Mouse (Mus musculus) hindbrain, embryonic 14.5 days (tissue): ENCODE data around the gene Spp1. TPM values are rescaled to one million over a fixed set of nuclear protein-coding genes. Genes with fewer than 3 reads are reported as not detected.

ENCODE experiments used
- ATAC-seq: fragments of 200-750 bp; cut with Nextera tagmentation; 2 replicates; pipeline ENCODE4 v1.8.0; 2017; ENCODE audit warnings: moderate number of reproducible peaks, mild to moderate bottlenecking, moderate TSS enrichment, moderate library complexity; ENCODE audit not compliant: low FRiP score
- DNase-seq: peaks from one replicate; pipeline ENCODE4 v3.0.0-alpha.2; 2015; ENCODE audit warnings: low spot score
- H3K27ac ChIP-seq: fragments of 300-500 bp; sonication (generic); 2 replicates; pipeline ENCODE4 v1.5.1; 2014; ENCODE audit warnings: mild to moderate bottlenecking, moderate library complexity
- H3K27me3 ChIP-seq: fragments of 300-500 bp; sonication (generic); 2 replicates; pipeline ENCODE4 v1.6.1; 2014; ENCODE audit warnings: mild to moderate bottlenecking, low read length, mixed read lengths; ENCODE audit not compliant: control insufficient read depth, insufficient read depth
- H3K36me3 ChIP-seq: fragments of 300-500 bp; sonication (generic); replicated peaks from 2 replicates; pipeline ENCODE4 v1.6.1; 2014; ENCODE audit not compliant: control insufficient read depth, insufficient read depth
- H3K4me1 ChIP-seq: fragments of 300-500 bp; sonication (generic); replicated peaks from 2 replicates; pipeline ENCODE4 v1.6.1; 2014; ENCODE audit warnings: antibody characterized with exemption, low read length, mixed read lengths; ENCODE audit not compliant: control insufficient read depth, insufficient read depth
- H3K4me2 ChIP-seq: fragments of 300-500 bp; sonication (generic); replicated peaks from 2 replicates; pipeline ENCODE4 v1.6.1; 2014; ENCODE audit warnings: mild to moderate bottlenecking, moderate library complexity
- H3K4me3 ChIP-seq: fragments of 300-500 bp; sonication (generic); replicated peaks from 2 replicates; pipeline ENCODE4 v1.5.1; 2014; ENCODE audit warnings: mild to moderate bottlenecking, low read length
- H3K9ac ChIP-seq: fragments of 300-500 bp; sonication (generic); 2 replicates; pipeline ENCODE4 v1.6.1; 2014
- H3K9me3 ChIP-seq: fragments of 300-500 bp; sonication (generic); 2 replicates; pipeline ENCODE4 v1.6.1; 2016; ENCODE audit warnings: low read length; ENCODE audit not compliant: control insufficient read depth
- WGBS: fragments of 180-500 bp; shearing (Covaris S2); extraction: QIAGEN DNeasy Blood & Tissue Kit; methylation state at CpG from one replicate; pipeline ENCODE4 v1.1.7; 2014; 5-methylcytosine and 5-hydroxymethylcytosine counted together
- polyA plus RNA-seq: library from polyadenylated mRNA; unstranded; fragments of >200 nt; fragmentation: Nextera tagmentation; extraction: Ambion mirVana; gene quantifications from 2 replicates; pipeline ENCODE4 v1.2.1, GENCODE M21; 2014

Spp1 gene
- polyA plus RNA-seq, 1 experiment from 2014 or later = 7.4 TPM

- Histone ChIP-seq H3K27me3 (no peaks in the 10 kb centered on the region), H3K27ac (no peak overlapping the region), H3K9ac (no peak overlapping the region), H3K4me2 (no peak overlapping the region), H3K4me3 (no peak overlapping the region), H3K9me3 (no peaks in the 10 kb centered on the region), H3K4me1 (no peaks in the 10 kb centered on the region), H3K36me3 (peaks cover 65% of the 10 kb centered on the region)
- ATAC-seq (no peak), DNase-seq (no peak)
- WGBS = 93% methylated on average over 5 of the region's 5 CpGs
Measured at GRCm38 (mm10) chr5:104468586-104468985, 33.7 kb downstream of the Spp1 start.

- DNase-seq = no peak
- Histone ChIP-seq H3K27me3 (no peaks in the 10 kb centered on the region), H3K36me3 (peaks cover 54% of the 10 kb centered on the region), H3K9me3 (no peaks in the 10 kb centered on the region), H3K27ac (no peak overlapping the region), H3K4me3 (no peak overlapping the region), H3K9ac (no peak overlapping the region), H3K4me2 (no peak overlapping the region), H3K4me1 (no peaks in the 10 kb centered on the region)
- 87% methylated on average over 5 of the region's 5 CpGs for WGBS
- ATAC-seq = no peak
Measured at GRCm38 (mm10) chr5:104470981-104471391, 36.1 kb downstream of the Spp1 start.

- no peak for ATAC-seq
- no peak overlapping the region for H3K27ac ChIP-seq
- H3K4me1 ChIP-seq = no peaks in the 10 kb centered on the region
- no peaks in the 10 kb centered on the region for H3K9me3 ChIP-seq
- WGBS = 95% methylated on average over 8 of the region's 8 CpGs
- no peak overlapping the region for H3K9ac ChIP-seq
- no peak for DNase-seq
- no peak overlapping the region for H3K4me3 ChIP-seq
- H3K27me3 ChIP-seq = no peaks in the 10 kb centered on the region
- no peak overlapping the region for H3K4me2 ChIP-seq
- H3K36me3 ChIP-seq = peaks cover 50% of the 10 kb centered on the region
Measured at GRCm38 (mm10) chr5:104472371-104472770, 37.5 kb downstream of the Spp1 start.

- H3K4me1 ChIP-seq = no peaks in the 10 kb centered on the region
- H3K9ac ChIP-seq = no peak overlapping the region
- H3K27me3 ChIP-seq = no peaks in the 10 kb centered on the region
- no peak overlapping the region for H3K4me3 ChIP-seq
- DNase-seq = no peak
- no peak overlapping the region for H3K4me2 ChIP-seq
- H3K36me3 ChIP-seq = peaks cover 75% of the 10 kb centered on the region
- H3K9me3 ChIP-seq = no peaks in the 10 kb centered on the region
- no peak for ATAC-seq
- H3K27ac ChIP-seq = no peak overlapping the region
- 93% methylated on average over 7 of the region's 7 CpGs for WGBS
Measured at GRCm38 (mm10) chr5:104480367-104480766, 45.4 kb downstream of the Spp1 start.

- no peak for DNase-seq
Measured at GRCm38 (mm10) chr5:104482856-104483255, 47.9 kb downstream of the Spp1 start.

More at GRCm38 (mm10) chr5:104482856-104483255, 47.9 kb downstream of the Spp1 start:
- WGBS = 67% methylated on average over 8 of the region's 8 CpGs
- Histone ChIP-seq H3K4me1 (no peaks in the 10 kb centered on the region), H3K27ac (no peak overlapping the region), H3K27me3 (no peaks in the 10 kb centered on the region), H3K4me2 (no peak overlapping the region), H3K9ac (no peak overlapping the region), H3K9me3 (no peaks in the 10 kb centered on the region), H3K36me3 (peaks cover 86% of the 10 kb centered on the region), H3K4me3 (no peak overlapping the region)
- no peak; the same call in 1 of the 2 replicates for ATAC-seq

Other genes with a start within 250 kb of the Spp1 start
- gene Dmp1, start 232.5 kb upstream of the Spp1 start, polyA plus RNA-seq = 0.21 and 0.23 TPM in 2 replicates
- not detected in 2 replicates for gene Ibsp, start 135.9 kb upstream of the Spp1 start, polyA plus RNA-seq
- not detected in 2 replicates for gene Mepe, start 109.8 kb upstream of the Spp1 start, polyA plus RNA-seq
- gene Pkd2, start 24.3 kb downstream of the Spp1 start, polyA plus RNA-seq = 12.0 TPM in 2 replicates
- gene BC005561, start 73.2 kb downstream of the Spp1 start, polyA plus RNA-seq = 12.2 and 13.7 TPM in 2 replicates